In the genomic region with DNA sequence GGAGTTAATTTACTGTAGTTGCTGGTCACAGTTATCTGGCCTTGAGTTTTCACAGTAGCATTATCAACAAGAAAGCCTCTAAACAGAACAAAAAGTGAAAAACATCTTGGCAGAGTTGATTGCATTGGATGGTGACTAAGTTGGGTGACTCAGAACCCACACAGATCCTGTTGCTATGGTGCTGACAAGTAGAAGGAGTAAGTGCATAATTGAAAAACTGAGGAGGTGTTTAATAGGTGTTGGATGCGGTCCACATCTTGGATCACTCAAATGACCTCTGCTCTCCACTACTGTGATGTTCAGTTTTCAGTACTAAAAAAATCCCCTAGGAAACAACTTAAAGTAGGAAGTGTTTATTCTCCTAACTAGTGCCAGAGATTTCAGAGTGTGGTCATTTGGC, we compare ENCODE assay signal across 17 mouse cellular contexts.
DNase-seq lines count a peak whose midpoint lies in the region; ATAC-seq and TF ChIP-seq lines count a peak whose summit lies in the region.
"Had no signal": no experiment of that assay in that cellular context is flagged by ENCODE, and none has a peak within 500 bp of the region (broad histone marks: within the 10 kb centered on the region; RNA-seq: fewer than 3 reads in every experiment).

No protein-coding gene starts in this region.

- POLR2A ChIA-PET in Patski (lab: Charles Lee): no interaction called here

- in situ Hi-C loops in Patski (cut with MboI; ENCODE audit: low pct_unique_long_range_greater_than_20kb): loop anchor here (25.0 kb wide), 1 partner anchor 428 kb away; no protein-coding TSS in a partner anchor

- TF ChIP-seq CTCF in layer of hippocampus, adult 2 months (conservative IDR thresholded peaks at IDR 0.05): no peak
- TF ChIP-seq CTCF in Patski (IDR thresholded peaks at IDR 0.05): no peak
- no peak for TF ChIP-seq CTCF in gastrocnemius, adult 2 months (IDR thresholded peaks at IDR 0.05)

- no peaks in the 10 kb centered on the region for H3K27me3 ChIP-seq in Patski
- H3K27me3 ChIP-seq: embryonic facial prominence, embryonic 15.5 days; forebrain, embryonic 15.5 days; limb, embryonic 15.5 days; neural tube, embryonic 15.5 days had no signal

- DNase-seq in adrenal gland, adult (ENCODE audit: inconsistent age in 2 of 2, low spot score in 1 of 2): peak; percentile 24 to 85
- DNase-seq in adrenal gland, postnatal 4 days (ENCODE audit: low spot score in 2 of 2): no peak
- DNase-seq in layer of hippocampus, adult 2 months (ENCODE audit: low spot score in 2 of 2): peak in 1 of 2 experiments; percentile 12
- no peak for DNase-seq in layer of hippocampus, postnatal 10 days (ENCODE audit: low spot score in 2 of 2)
- DNase-seq in Patski (ENCODE audit: low read depth, low spot score): peak; percentile 54
- DNase-seq in fibroblast of lung, adult 2 months (ENCODE audit: low read depth): peak; percentile 90
- DNase-seq in gastrocnemius, adult 2 months: no peak
- no peak for DNase-seq in lung, postnatal 10 days
- DNase-seq: cerebellum, adult 2 months; kidney, adult 11 months; lung, adult 18-20 months; thymus, postnatal 36 days had no signal

- ATAC-seq in Patski: peak; percentile 96
- ATAC-seq: forebrain, embryonic 15.5 days had no signal

- peak overlapping the region; percentile 46 for H3K27ac ChIP-seq in layer of hippocampus, adult 2 months
- H3K27ac ChIP-seq in gastrocnemius, adult 2 months: no peak overlapping the region
- H3K27ac ChIP-seq: embryonic facial prominence, embryonic 15.5 days; forebrain, embryonic 15.5 days; hindbrain, embryonic 14.5 days; limb, embryonic 15.5 days; neural tube, embryonic 15.5 days had no signal

- no peak overlapping the region for H3K4me3 ChIP-seq in layer of hippocampus, adult 2 months
- H3K4me3 ChIP-seq in gastrocnemius, adult 2 months: no peak overlapping the region
- H3K4me3 ChIP-seq: embryonic facial prominence, embryonic 15.5 days; forebrain, embryonic 15.5 days; limb, embryonic 15.5 days; neural tube, embryonic 15.5 days had no signal

- CTCF ChIA-PET in Patski (lab: Charles Lee): no interaction called here

- intact Hi-C loops in gastrocnemius, adult 2 months (cut with DNase I): no loop called here

Comparison
In these comparisons a context has a peak if more than half of its experiments do, and no peak if none do; other contexts are left out.
1. DNase-seq: peak in adrenal gland, adult (2 of 2), Patski (single experiment) and fibroblast of lung, adult 2 months (single experiment); none in adrenal gland, postnatal 4 days (0 of 2), layer of hippocampus, postnatal 10 days (0 of 2), gastrocnemius, adult 2 months (single experiment) and lung, postnatal 10 days (single experiment).